Mouse (Mus musculus) hindbrain, embryonic 11.5 days (tissue): Measurements from ENCODE around the gene Sdhaf1. TPM values are rescaled to one million over a fixed set of nuclear protein-coding genes. Genes with fewer than 3 reads are reported as not detected.

ENCODE experiments used
- ATAC-seq: fragments of 200-750 bp; cut with Nextera tagmentation; 2 replicates; pipeline ENCODE4 v1.8.0; 2017; ENCODE audit warnings: mild to moderate bottlenecking, moderate TSS enrichment, moderate library complexity; ENCODE audit not compliant: low FRiP score
- DNase-seq: peaks from one replicate; pipeline ENCODE4 v3.0.0-alpha.2; 2015; ENCODE audit warnings: low spot score
- H3K27ac ChIP-seq: fragments of 300-500 bp; sonication (generic); 2 replicates; pipeline ENCODE4 v1.5.1; 2014; ENCODE audit warnings: mild to moderate bottlenecking, low read depth, low read length
- H3K27me3 ChIP-seq: fragments of 300-500 bp; sonication (generic); 2 replicates; pipeline ENCODE4 v1.6.1; 2014; ENCODE audit warnings: mild to moderate bottlenecking, low read length, moderate library complexity, mixed read lengths; ENCODE audit not compliant: control insufficient read depth, insufficient read depth
- H3K36me3 ChIP-seq: fragments of 300-500 bp; sonication (generic); 2 replicates; pipeline ENCODE4 v1.6.1; 2014; ENCODE audit warnings: mild to moderate bottlenecking, low read length, moderate library complexity, mixed read lengths; ENCODE audit not compliant: control insufficient read depth, insufficient read depth
- H3K4me1 ChIP-seq: fragments of 300-500 bp; sonication (generic); replicated peaks from 2 replicates; pipeline ENCODE4 v1.6.1; 2014; ENCODE audit warnings: low read length, mixed read lengths; ENCODE audit not compliant: control insufficient read depth, insufficient read depth
- H3K4me2 ChIP-seq: fragments of 300-500 bp; sonication (generic); replicated peaks from 2 replicates; pipeline ENCODE4 v1.6.1; 2014; ENCODE audit warnings: mild to moderate bottlenecking, low read depth, low read length
- H3K4me3 ChIP-seq: fragments of 300-500 bp; sonication (generic); 2 replicates; pipeline ENCODE4 v1.5.1; 2014; ENCODE audit warnings: low read depth, low read length
- H3K9ac ChIP-seq: fragments of 300-500 bp; sonication (generic); 2 replicates; pipeline ENCODE4 v1.6.1; 2014; ENCODE audit warnings: low read depth, low read length
- H3K9me3 ChIP-seq: fragments of 300-500 bp; sonication (generic); 2 replicates; pipeline ENCODE4 v1.6.1; 2016; ENCODE audit warnings: low read length; ENCODE audit not compliant: control insufficient read depth
- WGBS: fragments of 180-500 bp; shearing (Covaris S2); extraction: QIAGEN DNeasy Blood & Tissue Kit; methylation state at CpG from one replicate; pipeline ENCODE4 v1.1.7; 2014; 5-methylcytosine and 5-hydroxymethylcytosine counted together
- polyA plus RNA-seq: library from polyadenylated mRNA; unstranded; fragments of >200 nt; fragmentation: Nextera tagmentation; extraction: Ambion mirVana; gene quantifications from 2 replicates; pipeline ENCODE4 v1.2.1, GENCODE M21; 2014

Gene Sdhaf1
- polyA plus RNA-seq, 1 experiment from 2014 or later: 20.9 TPM

- WGBS: 71% methylated on average over 18 of the region's 18 CpGs
Measured at GRCm38 (mm10) chr7:30332622-30333259, 9.0 kb upstream of the Sdhaf1 start.

DNA sequence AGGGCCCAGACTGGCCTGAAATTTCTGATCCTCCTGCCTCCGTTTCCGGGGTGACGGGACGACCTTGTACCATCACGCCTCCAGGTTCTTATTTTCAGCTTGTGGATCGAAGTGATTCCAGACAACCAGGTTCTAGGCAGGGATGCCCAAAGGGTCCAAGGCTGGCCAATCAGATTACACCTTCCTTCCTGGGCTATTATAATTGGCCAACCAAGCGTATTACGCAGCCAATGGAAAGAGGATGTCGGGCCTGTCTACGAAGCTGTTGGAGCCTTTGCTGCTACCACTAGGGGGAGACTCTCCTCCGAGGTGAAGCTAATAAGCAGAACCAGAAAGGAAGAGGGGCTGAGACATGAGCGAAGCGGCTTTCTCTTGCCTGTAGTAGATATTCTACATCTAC is 8.2 kb upstream of the Sdhaf1 start:
- no peaks in the 10 kb centered on the region for H3K36me3 ChIP-seq
- H3K27me3 ChIP-seq: peaks cover 4% of the 10 kb centered on the region
- ATAC-seq (peak; percentile 95), DNase-seq (peak; percentile 91)
- H3K4me3 ChIP-seq: no peak overlapping the region
- H3K9me3 ChIP-seq: no peaks in the 10 kb centered on the region
- no peaks in the 10 kb centered on the region; the same call in 1 of the 2 replicates for H3K4me1 ChIP-seq
- no peak overlapping the region for H3K9ac ChIP-seq
- no peak overlapping the region for H3K27ac ChIP-seq
- peak overlapping the region; percentile 35 for H3K4me2 ChIP-seq
- WGBS: 5% methylated on average over 13 of the region's 13 CpGs

More at GRCm38 (mm10) chr7:30332622-30333259, 9.0 kb upstream of the Sdhaf1 start:
- ATAC-seq (no peak), DNase-seq (no peak)
- H3K9me3 ChIP-seq: no peaks in the 10 kb centered on the region
- no peak overlapping the region for H3K9ac ChIP-seq
- no peak overlapping the region for H3K4me3 ChIP-seq
- no peak overlapping the region for H3K27ac ChIP-seq
- no peak overlapping the region for H3K4me2 ChIP-seq
- H3K4me1 ChIP-seq: no peaks in the 10 kb centered on the region; the same call in 1 of the 2 replicates
- peaks cover 4% of the 10 kb centered on the region for H3K27me3 ChIP-seq
- H3K36me3 ChIP-seq: no peaks in the 10 kb centered on the region

DNA sequence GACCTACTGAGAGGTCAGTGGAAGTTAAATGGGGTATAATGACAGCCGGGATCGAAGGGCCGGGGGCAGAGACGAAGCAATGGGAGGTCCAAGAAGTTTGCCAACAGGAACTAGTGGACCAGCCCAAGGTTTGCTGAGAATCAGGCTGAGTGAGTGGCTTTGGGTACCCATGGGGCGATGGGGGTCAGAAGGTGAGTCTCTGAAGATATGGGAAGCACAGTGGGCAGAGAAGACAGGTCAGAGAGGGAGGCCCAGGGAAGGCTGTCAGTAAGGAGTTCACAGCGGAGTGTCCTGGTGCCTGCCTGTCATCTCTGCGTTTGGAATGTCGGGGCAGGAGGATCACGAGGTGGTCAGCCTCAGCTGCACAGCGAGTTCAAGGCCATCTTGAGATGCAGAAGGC is 4.7 kb upstream of the Sdhaf1 start:
- Histone ChIP-seq H3K36me3 (no peaks in the 10 kb centered on the region), H3K9ac (no peak overlapping the region), H3K4me2 (no peak overlapping the region), H3K27me3 (peaks cover 3% of the 10 kb centered on the region; the same call in 1 of the 2 replicates), H3K9me3 (no peaks in the 10 kb centered on the region), H3K4me3 (no peak overlapping the region), H3K4me1 (no peaks in the 10 kb centered on the region; the same call in 1 of the 2 replicates), H3K27ac (no peak overlapping the region)
- no peak for ATAC-seq
- DNase-seq: no peak
- WGBS: 54% methylated on average over 10 of the region's 10 CpGs

DNA sequence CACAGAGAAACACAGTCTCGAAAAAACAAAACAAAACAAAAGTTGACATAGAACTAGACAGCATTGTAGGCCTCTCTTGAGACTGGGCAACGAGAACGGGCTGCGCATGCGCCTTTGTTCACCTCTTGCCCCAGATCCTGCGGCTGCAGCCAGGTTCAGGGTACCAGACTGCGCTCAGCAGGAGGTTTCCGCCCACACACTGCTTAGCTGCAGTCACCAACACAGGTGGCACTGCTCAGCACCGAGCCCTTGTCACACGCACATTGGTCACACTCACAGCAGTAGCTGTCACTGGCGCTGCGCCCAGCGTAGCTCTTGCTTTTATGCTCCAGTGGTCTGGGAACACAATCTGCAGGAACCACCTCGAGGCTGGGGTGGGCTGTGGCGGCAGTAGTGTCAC is 3.4 kb upstream of the Sdhaf1 start:
- no peak overlapping the region for H3K9ac ChIP-seq
- H3K4me1 ChIP-seq: no peaks in the 10 kb centered on the region; the same call in 1 of the 2 replicates
- no peaks in the 10 kb centered on the region for H3K9me3 ChIP-seq
- H3K4me3 ChIP-seq: no peak overlapping the region
- no peaks in the 10 kb centered on the region for H3K36me3 ChIP-seq
- H3K4me2 ChIP-seq: no peak overlapping the region
- no peaks in the 10 kb centered on the region for H3K27me3 ChIP-seq
- no peak overlapping the region for H3K27ac ChIP-seq
- WGBS: 57% methylated on average over 15 of the region's 15 CpGs
- ATAC-seq (no peak), DNase-seq (no peak)

DNA sequence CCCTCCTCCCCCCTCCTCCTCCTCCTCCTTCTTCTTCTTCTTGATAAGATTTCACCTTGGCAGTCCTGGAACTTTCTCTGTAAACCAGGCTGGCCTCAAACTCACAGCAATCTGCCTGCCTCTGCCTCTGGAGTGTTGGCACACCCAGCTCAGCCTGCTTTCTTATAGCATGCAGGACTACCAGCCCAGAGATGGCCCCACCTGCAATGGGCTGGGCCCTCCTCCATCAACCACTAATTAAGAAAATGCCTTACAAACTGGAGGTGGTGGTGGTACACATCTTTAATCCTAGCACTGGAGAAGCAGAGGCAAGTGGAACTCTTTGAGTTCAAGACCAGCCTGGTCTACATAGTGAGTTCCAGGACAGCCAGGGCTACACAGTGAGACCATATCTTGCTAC is 2.7 kb upstream of the Sdhaf1 start:
- Histone ChIP-seq H3K27me3 (no peaks in the 10 kb centered on the region), H3K27ac (no peak overlapping the region), H3K36me3 (no peaks in the 10 kb centered on the region), H3K4me2 (no peak overlapping the region), H3K4me1 (no peaks in the 10 kb centered on the region), H3K9me3 (no peaks in the 10 kb centered on the region), H3K9ac (no peak overlapping the region), H3K4me3 (no peak overlapping the region)
- no peak for ATAC-seq
- no peak for DNase-seq

- Histone ChIP-seq H3K4me2 (no peak overlapping the region), H3K9ac (no peak overlapping the region), H3K27me3 (no peaks in the 10 kb centered on the region), H3K27ac (no peak overlapping the region), H3K4me3 (no peak overlapping the region), H3K36me3 (no peaks in the 10 kb centered on the region), H3K9me3 (no peaks in the 10 kb centered on the region), H3K4me1 (no peaks in the 10 kb centered on the region)
- WGBS: 60% methylated on average over 2 of the region's 2 CpGs
- peak; percentile 76 for DNase-seq
- ATAC-seq: no peak
Measured at GRCm38 (mm10) chr7:30325364-30325763, 1.7 kb upstream of the Sdhaf1 start.

DNA sequence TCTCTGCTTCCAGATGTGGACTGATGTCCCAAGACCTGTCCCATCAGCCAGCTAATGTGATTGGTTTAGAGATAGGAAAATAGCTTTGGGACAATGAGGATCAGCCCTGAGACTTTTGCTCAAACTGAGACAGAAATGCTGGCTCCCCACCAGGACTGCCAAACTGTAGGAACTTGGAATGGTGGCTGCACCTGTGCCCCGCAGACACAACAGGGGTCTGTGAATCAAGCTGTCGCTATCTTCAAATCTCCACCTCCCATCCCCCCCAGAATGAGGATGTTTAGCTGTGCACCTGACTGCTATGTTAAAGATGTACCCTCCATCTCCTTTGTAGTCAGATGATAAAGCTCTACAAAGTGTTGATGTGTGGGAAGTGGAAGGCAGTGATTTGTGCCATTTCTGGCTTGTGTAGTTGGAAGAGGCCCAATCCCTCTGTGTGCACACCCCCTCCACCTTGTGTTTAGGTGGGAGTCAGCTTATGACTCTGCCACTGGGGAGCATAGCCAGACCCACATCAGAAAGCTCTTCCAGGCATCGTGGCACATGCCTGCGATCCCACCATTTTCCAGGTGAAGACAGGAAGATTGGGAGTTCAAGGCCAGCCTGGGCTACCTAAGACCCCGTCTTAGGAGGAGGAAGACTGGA is 727 bp upstream of the Sdhaf1 start:
- Histone ChIP-seq H3K27me3 (no peaks in the 10 kb centered on the region), H3K36me3 (no peaks in the 10 kb centered on the region), H3K9ac (no peak overlapping the region), H3K4me3 (no peak overlapping the region), H3K4me1 (no peaks in the 10 kb centered on the region), H3K27ac (no peak overlapping the region), H3K9me3 (no peaks in the 10 kb centered on the region), H3K4me2 (no peak overlapping the region)
- ATAC-seq (no peak), DNase-seq (no peak)
- 85% methylated on average over 5 of the region's 5 CpGs for WGBS

DNA sequence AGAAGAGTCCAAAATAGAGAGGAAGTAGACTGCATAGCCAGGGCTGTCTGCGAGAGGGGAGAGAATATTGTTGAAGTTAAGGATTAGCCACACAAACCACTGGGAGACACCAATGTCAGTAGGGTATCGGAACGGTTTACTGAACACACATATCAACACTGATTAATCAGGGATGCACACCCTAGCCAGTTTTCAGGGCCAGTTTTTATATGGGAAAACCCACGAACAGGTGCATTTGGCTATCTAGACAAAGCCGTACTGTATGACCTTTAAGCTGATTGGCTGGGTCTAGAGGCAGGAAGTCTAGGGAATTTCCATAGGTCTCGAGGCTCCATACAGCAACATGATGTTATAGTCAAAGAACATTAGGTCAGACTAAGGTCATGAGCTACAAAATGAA is 830 bp downstream of the Sdhaf1 start:
- Histone ChIP-seq H3K9me3 (no peaks in the 10 kb centered on the region), H3K27ac (no peak overlapping the region), H3K27me3 (no peaks in the 10 kb centered on the region), H3K9ac (peak overlapping the region; percentile 42; the same call in 1 of the 2 replicates), H3K4me2 (peak overlapping the region; percentile 84), H3K4me3 (peak overlapping the region; percentile 87), H3K4me1 (no peaks in the 10 kb centered on the region), H3K36me3 (no peaks in the 10 kb centered on the region)
- DNase-seq (no peak), ATAC-seq (0 out of 2 replicates have a peak, but pooled peaks have one; percentile 1)
- 45% methylated on average over 6 of the region's 6 CpGs for WGBS

- no peaks in the 10 kb centered on the region for H3K36me3 ChIP-seq
- DNase-seq: peak; percentile 95
- WGBS: under 1% methylated on average over 20 of the region's 20 CpGs
- H3K4me2 ChIP-seq: peak overlapping the region; percentile 84
- ATAC-seq: peak; percentile 99
- H3K9me3 ChIP-seq: no peaks in the 10 kb centered on the region
- peak overlapping the region; percentile 91 for H3K9ac ChIP-seq
- H3K27me3 ChIP-seq: no peaks in the 10 kb centered on the region
- peak overlapping the region; percentile 67 for H3K27ac ChIP-seq
- no peaks in the 10 kb centered on the region for H3K4me1 ChIP-seq
- H3K4me3 ChIP-seq: peak overlapping the region; percentile 87
Measured at GRCm38 (mm10) chr7:30322285-30322667, 1.4 kb downstream of the Sdhaf1 start.
